Mouse (Mus musculus) bone marrow macrophage, adult 2 months (primary cell): ENCODE measurements around the gene Wbp11.

ENCODE experiments used
- CTCF ChIP-seq: IDR thresholded peaks from 2 replicates; pipeline ENCODE4 v1.5.1; 2012; ENCODE audit warnings: low read depth, mild to moderate bottlenecking, low read length, moderate library complexity
- POLR2A ChIP-seq: IDR thresholded peaks from 2 replicates; pipeline ENCODE4 v1.6.1; 2012; ENCODE audit warnings: mild to moderate bottlenecking, low read depth, low read length, borderline replicate concordance

- no peak for TF ChIP-seq POLR2A
- TF ChIP-seq CTCF, result no peak
Measured at GRCm38 (mm10) chr6:136792884-136793758, 34.9 kb downstream of the Wbp11 start.
